Mouse (Mus musculus): ENCODE results near the gene Pcolce2. TPM values are rescaled to one million over a fixed set of nuclear protein-coding genes. Genes with fewer than 3 reads are reported as not detected.

Pcolce2 gene
- polyA plus RNA-seq, 1 experiment from 2014 or later = 11.8 TPM

DNA sequence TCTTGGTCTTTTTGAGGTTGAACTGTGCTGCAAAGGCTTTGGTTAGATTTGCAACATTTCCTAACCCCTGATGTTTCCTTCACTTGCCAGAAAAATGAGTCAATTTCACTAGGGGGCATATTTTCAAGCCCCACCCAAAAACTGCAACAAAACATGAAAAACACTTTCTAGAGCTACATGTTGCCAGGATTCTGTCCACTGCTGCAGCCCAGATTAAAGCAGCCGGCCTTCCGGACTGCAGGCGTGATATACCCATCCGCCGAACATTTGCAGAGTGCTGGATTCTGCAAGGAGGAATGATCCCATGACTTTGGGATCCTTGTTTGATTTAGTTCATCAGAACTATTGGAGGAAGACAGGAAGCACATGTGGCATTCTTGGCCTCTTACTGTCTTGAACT lies 17.0 kb downstream of the Pcolce2 start:
- no peak overlapping the region for H3K4me2 ChIP-seq (replicated peaks)
- H3K4me3 ChIP-seq (replicated peaks) = no peak overlapping the region
- no peaks in the 10 kb centered on the region for H3K4me1 ChIP-seq
- H3K27ac ChIP-seq (replicated peaks) = no peak overlapping the region
- H3K27me3 ChIP-seq = no peaks in the 10 kb centered on the region
- no peaks in the 10 kb centered on the region for H3K9me3 ChIP-seq (replicated peaks)
- WGBS = 88% methylated on average over 5 of the region's 5 CpGs
- no peak for ATAC-seq (ENCODE audit: insufficient number of reproducible peaks, low FRiP score, low TSS enrichment, low read depth)
- H3K9ac ChIP-seq = no peak overlapping the region
- H3K36me3 ChIP-seq = no peaks in the 10 kb centered on the region

DNA sequence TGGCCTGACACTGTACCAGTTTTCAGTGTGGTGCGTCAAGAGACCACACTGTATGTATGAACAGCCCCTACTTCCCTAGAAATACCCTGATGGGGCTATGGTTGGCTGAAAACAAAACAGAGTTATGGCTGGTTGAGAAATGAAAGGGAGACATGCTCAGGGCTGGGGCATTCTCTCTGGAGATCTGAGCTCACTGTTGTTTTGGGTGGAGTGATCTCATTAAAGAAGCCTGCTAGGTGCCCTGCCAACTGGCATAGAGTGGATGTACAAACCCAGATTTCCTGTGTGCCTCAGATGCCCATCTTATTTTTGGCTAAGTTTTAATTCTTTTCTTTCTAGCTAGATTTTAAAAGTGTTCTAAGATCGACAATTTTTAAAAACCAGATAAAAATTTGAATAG lies 20.5 kb downstream of the Pcolce2 start:
- Histone ChIP-seq H3K4me2 (replicated peaks) (no peak overlapping the region), H3K4me1 (no peaks in the 10 kb centered on the region), H3K27ac (replicated peaks) (no peak overlapping the region), H3K9ac (no peak overlapping the region), H3K36me3 (no peaks in the 10 kb centered on the region), H3K27me3 (no peaks in the 10 kb centered on the region), H3K4me3 (replicated peaks) (no peak overlapping the region), H3K9me3 (replicated peaks) (no peaks in the 10 kb centered on the region)
- 81% methylated on average over 2 of the region's 2 CpGs for WGBS
- ATAC-seq (ENCODE audit: insufficient number of reproducible peaks, low FRiP score, low TSS enrichment, low read depth) = no peak

DNA sequence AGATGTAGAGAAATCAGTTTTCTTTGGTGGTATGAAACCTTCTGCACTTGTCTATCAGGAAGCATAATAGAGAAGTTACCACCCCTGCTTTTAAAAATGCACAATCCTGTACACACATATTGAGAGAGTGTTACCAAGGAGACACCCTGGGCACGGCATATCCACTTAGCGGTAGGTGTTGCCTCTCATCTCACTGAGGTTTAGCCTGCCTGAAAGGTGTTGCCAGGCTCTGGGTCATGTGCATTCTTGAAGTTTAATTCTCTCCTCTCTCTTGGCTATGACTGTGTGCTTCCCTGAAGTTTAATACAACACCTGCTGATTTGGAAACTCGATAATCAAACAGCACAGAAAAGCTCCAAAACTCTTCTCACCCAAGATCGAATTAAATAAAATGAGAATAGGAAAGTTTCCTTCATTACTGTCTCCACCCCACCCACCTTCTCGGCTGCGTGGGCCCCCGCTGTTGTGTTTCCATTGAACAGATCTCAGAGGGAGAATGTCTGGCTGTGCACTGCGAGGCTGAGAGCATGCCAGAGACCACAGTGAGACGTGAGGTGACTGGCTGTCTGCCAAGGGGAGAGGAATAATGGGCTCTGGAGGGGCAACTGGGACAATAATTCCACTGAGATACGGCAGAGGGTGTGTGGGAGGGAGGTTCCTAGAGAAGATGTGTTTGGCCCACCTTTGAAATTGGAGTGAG lies 27.0 kb downstream of the Pcolce2 start:
- no peak overlapping the region for H3K4me3 ChIP-seq (replicated peaks)
- 49% methylated on average over 10 of the region's 10 CpGs for WGBS
- no peaks in the 10 kb centered on the region for H3K27me3 ChIP-seq
- no peak overlapping the region for H3K27ac ChIP-seq (replicated peaks)
- peaks cover 4% of the 10 kb centered on the region; the same call in 1 of the 2 replicates for H3K4me1 ChIP-seq
- H3K9me3 ChIP-seq (replicated peaks) = no peaks in the 10 kb centered on the region
- H3K4me2 ChIP-seq (replicated peaks) = no peak overlapping the region
- ATAC-seq (ENCODE audit: insufficient number of reproducible peaks, low FRiP score, low TSS enrichment, low read depth) = no peak; the same call in 1 of the 2 replicates
- no peak overlapping the region for H3K9ac ChIP-seq
- no peaks in the 10 kb centered on the region for H3K36me3 ChIP-seq

DNA sequence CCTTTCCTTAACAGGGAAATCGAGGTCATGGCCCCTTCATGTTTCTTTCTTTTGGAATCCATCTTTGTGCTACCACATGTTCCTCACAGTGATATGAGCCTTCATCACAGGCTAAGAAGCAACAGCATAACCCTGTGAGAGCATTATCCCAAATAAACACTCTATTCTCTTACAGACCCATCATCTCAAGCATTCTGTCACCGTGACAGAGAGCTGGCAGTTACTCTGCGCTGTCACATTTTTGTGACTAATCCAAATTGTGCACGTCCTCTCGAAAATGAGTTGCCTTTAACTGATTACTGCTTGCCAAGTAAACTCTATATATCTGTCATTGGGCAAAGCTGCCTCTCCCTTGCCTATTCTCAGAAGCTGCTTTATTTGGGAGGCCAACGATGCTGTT lies 28.4 kb downstream of the Pcolce2 start:
- Histone ChIP-seq H3K4me3 (replicated peaks) (no peak overlapping the region), H3K4me2 (replicated peaks) (no peak overlapping the region), H3K4me1 (peaks cover 4% of the 10 kb centered on the region; the same call in 1 of the 2 replicates), H3K27ac (replicated peaks) (no peak overlapping the region), H3K27me3 (no peaks in the 10 kb centered on the region), H3K36me3 (no peaks in the 10 kb centered on the region), H3K9ac (no peak overlapping the region), H3K9me3 (replicated peaks) (no peaks in the 10 kb centered on the region)
- 82% methylated on average over 6 of the region's 6 CpGs for WGBS
- no peak for ATAC-seq (ENCODE audit: insufficient number of reproducible peaks, low FRiP score, low TSS enrichment, low read depth)

DNA sequence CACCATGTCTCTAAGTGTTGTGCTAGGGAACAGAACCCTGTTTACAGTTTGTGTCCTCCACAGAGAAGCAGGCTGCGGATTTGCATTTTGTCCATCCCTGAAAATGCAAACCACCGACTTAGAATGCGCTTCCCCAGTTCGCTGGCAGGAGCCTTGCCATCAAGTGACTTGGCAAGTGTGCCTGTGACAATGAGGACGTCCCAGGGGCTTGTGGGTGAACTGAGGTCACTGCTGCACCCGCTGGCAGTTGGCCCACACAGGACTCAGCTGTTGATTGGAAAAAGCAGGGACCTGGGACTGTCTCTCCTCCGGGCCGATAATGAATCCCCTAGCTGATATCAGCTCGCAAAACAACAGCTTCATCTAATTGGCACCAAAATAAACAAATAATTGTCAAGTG lies 30.4 kb downstream of the Pcolce2 start:
- no peak overlapping the region for H3K4me2 ChIP-seq (replicated peaks)
- H3K36me3 ChIP-seq = no peaks in the 10 kb centered on the region
- no peaks in the 10 kb centered on the region for H3K9me3 ChIP-seq (replicated peaks)
- H3K4me3 ChIP-seq (replicated peaks) = no peak overlapping the region
- 42% methylated on average over 9 of the region's 9 CpGs for WGBS
- H3K4me1 ChIP-seq = peaks cover 4% of the 10 kb centered on the region; the same call in 1 of the 2 replicates
- H3K27me3 ChIP-seq = no peaks in the 10 kb centered on the region
- H3K9ac ChIP-seq = no peak overlapping the region
- no peak overlapping the region for H3K27ac ChIP-seq (replicated peaks)
- peak; percentile 44; the same call in 1 of the 2 replicates for ATAC-seq (ENCODE audit: insufficient number of reproducible peaks, low FRiP score, low TSS enrichment, low read depth)

DNA sequence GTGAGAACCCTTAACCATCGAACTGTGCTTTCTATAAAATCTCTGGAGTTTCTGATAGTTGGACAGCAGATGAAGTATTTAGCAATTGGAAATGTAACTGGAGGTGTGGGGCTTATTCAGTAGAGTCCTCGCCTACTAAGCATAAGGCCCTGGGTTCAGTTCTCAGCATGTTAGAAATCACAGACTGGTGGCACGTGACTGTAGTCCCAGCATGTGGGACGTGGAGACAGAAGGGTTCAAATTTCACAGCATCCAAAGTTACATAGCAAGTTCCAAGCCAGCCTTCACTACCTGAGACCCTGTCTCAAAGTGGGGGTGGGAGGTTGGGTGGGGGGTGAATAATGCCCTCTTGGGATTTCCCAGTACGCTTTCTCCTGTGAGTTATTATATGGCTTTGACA lies 30.9 kb downstream of the Pcolce2 start:
- H3K9ac ChIP-seq = no peak overlapping the region
- peaks cover 4% of the 10 kb centered on the region; the same call in 1 of the 2 replicates for H3K4me1 ChIP-seq
- ATAC-seq (ENCODE audit: insufficient number of reproducible peaks, low FRiP score, low TSS enrichment, low read depth) = no peak
- no peak overlapping the region for H3K27ac ChIP-seq (replicated peaks)
- H3K4me2 ChIP-seq (replicated peaks) = no peak overlapping the region
- no peaks in the 10 kb centered on the region for H3K9me3 ChIP-seq (replicated peaks)
- H3K27me3 ChIP-seq = no peaks in the 10 kb centered on the region
- H3K4me3 ChIP-seq (replicated peaks) = no peak overlapping the region
- WGBS = 54% methylated on average over 5 of the region's 5 CpGs
- no peaks in the 10 kb centered on the region for H3K36me3 ChIP-seq

DNA sequence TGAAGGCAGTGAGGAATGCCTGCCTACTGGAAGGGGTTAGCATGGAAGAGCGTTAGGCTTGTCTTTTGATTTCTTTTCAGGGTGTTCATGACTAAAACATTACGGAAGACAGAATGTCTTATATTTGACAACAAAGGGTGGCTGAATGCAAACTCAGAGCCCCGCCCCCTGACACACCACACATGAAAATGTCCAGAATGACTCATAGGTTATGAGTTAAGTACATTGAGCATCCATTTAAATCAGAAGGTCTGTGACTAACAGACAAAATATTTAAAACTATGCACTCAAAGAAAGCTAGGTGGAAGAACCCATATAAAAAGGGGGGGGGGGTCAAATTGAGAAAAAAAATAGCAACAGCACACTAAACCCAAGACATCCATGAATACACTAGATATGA lies 34.9 kb downstream of the Pcolce2 start:
- WGBS = 87% methylated on average over 3 of the region's 3 CpGs
- Histone ChIP-seq H3K27me3 (no peaks in the 10 kb centered on the region), H3K27ac (replicated peaks) (no peak overlapping the region), H3K4me3 (replicated peaks) (no peak overlapping the region), H3K4me2 (replicated peaks) (no peak overlapping the region), H3K36me3 (no peaks in the 10 kb centered on the region), H3K4me1 (no peaks in the 10 kb centered on the region), H3K9me3 (replicated peaks) (no peaks in the 10 kb centered on the region), H3K9ac (no peak overlapping the region)
- ATAC-seq (ENCODE audit: insufficient number of reproducible peaks, low FRiP score, low TSS enrichment, low read depth) = no peak

DNA sequence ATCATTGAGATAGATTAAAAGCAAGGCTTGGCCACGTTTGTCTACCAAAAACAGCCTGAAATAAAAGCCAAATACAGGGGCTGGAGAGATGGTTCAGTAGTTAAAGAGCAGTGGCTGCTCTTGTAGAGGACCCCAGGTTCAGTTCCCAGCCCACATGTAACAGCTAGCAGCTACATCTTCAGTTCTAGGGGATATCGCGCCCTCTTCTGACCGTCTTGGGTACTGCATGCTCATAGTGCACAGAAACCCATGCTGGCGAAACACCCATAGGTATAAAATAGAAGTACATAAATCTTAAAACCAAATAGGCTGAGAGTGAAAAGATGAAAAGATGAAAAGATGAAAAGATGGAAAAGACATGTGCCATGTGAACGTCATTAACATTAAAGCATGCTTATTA lies 35.4 kb downstream of the Pcolce2 start:
- no peak overlapping the region for H3K27ac ChIP-seq (replicated peaks)
- no peaks in the 10 kb centered on the region for H3K9me3 ChIP-seq (replicated peaks)
- WGBS = 83% methylated on average over 6 of the region's 6 CpGs
- no peaks in the 10 kb centered on the region for H3K36me3 ChIP-seq
- ATAC-seq (ENCODE audit: insufficient number of reproducible peaks, low FRiP score, low TSS enrichment, low read depth) = no peak
- no peak overlapping the region for H3K9ac ChIP-seq
- H3K4me3 ChIP-seq (replicated peaks) = no peak overlapping the region
- H3K27me3 ChIP-seq = no peaks in the 10 kb centered on the region
- H3K4me1 ChIP-seq = no peaks in the 10 kb centered on the region
- H3K4me2 ChIP-seq (replicated peaks) = no peak overlapping the region

DNA sequence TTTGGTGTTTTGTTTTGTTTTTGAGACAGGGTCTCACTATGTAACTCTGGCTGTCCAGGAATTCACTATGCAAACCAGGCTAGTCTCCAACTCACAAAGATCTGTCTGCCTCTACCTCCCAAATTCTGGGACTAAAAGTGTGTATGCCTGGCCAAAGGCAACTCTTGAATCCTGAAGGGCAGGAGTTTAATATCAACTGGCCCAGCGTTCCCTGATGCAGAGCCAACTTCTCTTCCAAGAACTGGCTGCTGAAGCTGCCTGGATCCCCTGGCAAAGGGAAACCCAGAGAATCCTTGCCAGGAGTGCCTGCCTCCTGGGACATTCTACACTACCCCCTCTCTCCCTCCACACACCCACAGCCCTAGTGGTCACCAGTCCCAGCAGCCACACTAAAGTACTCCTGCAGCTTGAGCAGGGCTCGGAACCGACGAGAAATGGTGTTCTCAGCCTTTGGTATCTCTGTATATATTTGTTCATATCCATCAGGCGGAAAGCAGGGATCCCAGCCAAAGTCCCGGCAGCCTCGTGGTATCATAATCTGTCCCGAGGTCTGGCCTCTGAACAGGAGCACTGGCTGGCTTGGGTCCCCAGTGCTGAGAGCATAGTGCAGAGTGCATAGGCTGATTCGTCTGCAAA lies 37.8 kb downstream of the Pcolce2 start:
- 0 out of 2 replicates have a peak, but pooled peaks have one; percentile 51 for ATAC-seq (ENCODE audit: insufficient number of reproducible peaks, low FRiP score, low TSS enrichment, low read depth)
- Histone ChIP-seq H3K27me3 (no peaks in the 10 kb centered on the region), H3K4me2 (replicated peaks) (no peak overlapping the region), H3K4me3 (replicated peaks) (no peak overlapping the region), H3K27ac (replicated peaks) (peak overlapping the region; percentile 53), H3K4me1 (no peaks in the 10 kb centered on the region), H3K9me3 (replicated peaks) (no peaks in the 10 kb centered on the region), H3K9ac (no peak overlapping the region), H3K36me3 (no peaks in the 10 kb centered on the region)
- whole genome bisulfite sequencing = 77% methylated on average over 9 of the region's 9 CpGs

DNA sequence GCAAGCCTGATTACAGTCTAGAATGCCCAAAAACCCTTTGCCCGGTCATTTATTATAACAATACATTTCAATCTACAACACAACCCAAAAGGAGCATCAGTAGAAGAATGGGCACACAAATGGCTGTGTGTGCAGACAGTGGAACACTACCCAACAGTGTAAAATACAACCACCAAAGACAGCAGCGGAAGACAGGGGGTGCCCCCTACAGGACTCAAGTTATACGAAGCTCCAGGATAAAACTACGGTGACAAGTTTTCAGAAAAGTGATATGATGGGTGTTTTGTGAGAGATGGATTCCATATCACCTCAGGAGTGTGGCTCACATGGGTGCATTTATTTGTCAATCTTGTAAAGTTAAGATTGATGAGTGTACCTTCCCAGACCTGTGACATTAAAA lies 38.6 kb downstream of the Pcolce2 start:
- 90% methylated on average over 4 of the region's 4 CpGs for WGBS
- no peak overlapping the region for H3K9ac ChIP-seq
- ATAC-seq (ENCODE audit: insufficient number of reproducible peaks, low FRiP score, low TSS enrichment, low read depth) = no peak
- H3K4me3 ChIP-seq (replicated peaks) = no peak overlapping the region
- H3K27ac ChIP-seq (replicated peaks) = no peak overlapping the region
- H3K27me3 ChIP-seq = no peaks in the 10 kb centered on the region
- no peak overlapping the region for H3K4me2 ChIP-seq (replicated peaks)
- H3K9me3 ChIP-seq (replicated peaks) = no peaks in the 10 kb centered on the region
- H3K4me1 ChIP-seq = no peaks in the 10 kb centered on the region
- no peaks in the 10 kb centered on the region for H3K36me3 ChIP-seq

DNA sequence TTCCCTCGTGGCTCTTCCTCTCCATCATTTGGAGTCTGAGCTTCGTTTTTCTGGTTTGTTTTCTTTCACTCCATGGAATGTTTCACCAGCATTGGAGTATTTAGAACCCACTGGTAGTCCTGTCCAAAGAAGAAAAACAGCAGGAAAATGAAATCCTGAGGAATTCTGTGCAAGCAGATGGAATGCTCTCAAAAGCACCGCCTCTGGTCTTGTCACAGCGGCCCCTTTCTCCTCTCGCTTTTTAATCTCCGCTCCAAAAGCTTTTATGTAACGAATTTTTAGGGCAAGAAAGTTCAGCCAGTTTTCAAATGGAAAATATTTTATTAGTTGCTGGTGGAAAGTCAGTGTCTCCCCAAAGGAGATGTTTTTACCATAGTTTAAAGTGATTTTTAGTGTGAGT lies 42.6 kb downstream of the Pcolce2 start:
- Histone ChIP-seq H3K4me2 (replicated peaks) (no peak overlapping the region), H3K9ac (no peak overlapping the region), H3K4me3 (replicated peaks) (no peak overlapping the region), H3K9me3 (replicated peaks) (no peaks in the 10 kb centered on the region), H3K4me1 (peaks cover 8% of the 10 kb centered on the region; the same call in 1 of the 2 replicates), H3K27ac (replicated peaks) (no peak overlapping the region), H3K36me3 (no peaks in the 10 kb centered on the region), H3K27me3 (no peaks in the 10 kb centered on the region)
- no peak for ATAC-seq (ENCODE audit: insufficient number of reproducible peaks, low FRiP score, low TSS enrichment, low read depth)
- 63% methylated on average over 7 of the region's 7 CpGs for WGBS

DNA sequence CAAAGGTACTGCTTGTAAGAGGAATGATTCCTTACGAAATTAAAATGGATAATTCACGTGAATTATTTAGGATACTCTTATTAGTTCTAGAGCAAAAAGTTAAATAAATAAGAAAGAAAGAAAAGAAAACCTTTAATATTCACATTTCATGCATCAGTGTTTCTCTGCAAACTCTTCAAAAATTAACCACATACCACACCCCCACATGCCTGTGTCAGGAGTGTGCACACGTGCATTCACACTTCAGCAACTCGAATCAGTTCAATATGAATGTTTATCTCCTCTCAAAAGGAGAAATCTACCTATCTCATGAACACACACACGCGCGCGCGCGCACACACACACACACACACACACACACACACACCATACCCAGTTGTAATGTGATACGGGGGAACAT lies 43.3 kb downstream of the Pcolce2 start:
- ATAC-seq (ENCODE audit: insufficient number of reproducible peaks, low FRiP score, low TSS enrichment, low read depth) = no peak
- H3K4me1 ChIP-seq = peaks cover 12% of the 10 kb centered on the region; the same call in 1 of the 2 replicates
- H3K9ac ChIP-seq = no peak overlapping the region
- WGBS = 91% methylated on average over 11 of the region's 11 CpGs
- H3K27ac ChIP-seq (replicated peaks) = no peak overlapping the region
- H3K36me3 ChIP-seq = no peaks in the 10 kb centered on the region
- no peaks in the 10 kb centered on the region for H3K27me3 ChIP-seq
- H3K9me3 ChIP-seq (replicated peaks) = no peaks in the 10 kb centered on the region
- no peak overlapping the region for H3K4me2 ChIP-seq (replicated peaks)
- H3K4me3 ChIP-seq (replicated peaks) = no peak overlapping the region
